Mouse (Mus musculus) urinary bladder, postnatal 14 days (tissue): ENCODE data around the gene Olfr288.

Source experiments
- DNase-seq: peaks from one replicate; pipeline ENCODE4 v3.0.0; 2021; ENCODE audit warnings: low spot score

Olfr288 gene

GRCm38 (mm10) chr15:98195442-98195841 lies at the start of gene Olfr288:
Gene Olfr288, minus strand, starts transcription at chr15:98195542.
- DNase-seq, result no peak

GRCm38 (mm10) chr15:98235442-98235841 lies 40.1 kb upstream of the Olfr288 start:
- DNase-seq, result no peak

GRCm38 (mm10) chr15:98234350-98234749 lies 39.0 kb upstream of the Olfr288 start, which contains the start of gene Olfr286:
Gene Olfr286, minus strand, starts transcription at chr15:98234450.
- no peak for DNase-seq

- no peak for DNase-seq
These were observed 30.8 kb upstream of the Olfr288 start for GRCm38 (mm10) chr15:98226096-98226495.

- DNase-seq, result no peak
These were observed 30.3 kb upstream of the Olfr288 start for GRCm38 (mm10) chr15:98225610-98226009.

- DNase-seq, result no peak
These were observed 27.0 kb upstream of the Olfr288 start for GRCm38 (mm10) chr15:98222377-98222776.

GRCm38 (mm10) chr15:98220877-98221276 lies 25.5 kb upstream of the Olfr288 start, which contains the start of the genes Gm44579 and Olfr287:
Gene Gm44579, minus strand, starts transcription at chr15:98220977.
Gene Olfr287, minus strand, starts transcription at chr15:98221056.
- DNase-seq, result no peak

- no peak for DNase-seq
These were observed 18.8 kb upstream of the Olfr288 start for GRCm38 (mm10) chr15:98214130-98214529.

- no peak for DNase-seq
These were observed 18.1 kb upstream of the Olfr288 start for GRCm38 (mm10) chr15:98213336-98213870.

- DNase-seq, result no peak
These were observed 14.3 kb upstream of the Olfr288 start for GRCm38 (mm10) chr15:98209676-98210075.

- no peak for DNase-seq
These were observed 10.9 kb downstream of the Olfr288 start for GRCm38 (mm10) chr15:98184456-98184855.

- no peak for DNase-seq
These were observed 13.3 kb downstream of the Olfr288 start for GRCm38 (mm10) chr15:98181856-98182570.

- peak; percentile 96 for DNase-seq
These were observed 14.1 kb downstream of the Olfr288 start for GRCm38 (mm10) chr15:98181132-98181711.

GRCm38 (mm10) chr15:98180567-98181131 lies 14.7 kb downstream of the Olfr288 start:
- DNase-seq, result no peak

GRCm38 (mm10) chr15:98177320-98177719 lies 18.0 kb downstream of the Olfr288 start:
- no peak for DNase-seq

GRCm38 (mm10) chr15:98173821-98174220 lies 21.5 kb downstream of the Olfr288 start:
- DNase-seq, result no peak

- DNase-seq, result no peak
These were observed 23.2 kb downstream of the Olfr288 start for GRCm38 (mm10) chr15:98172113-98172512.

GRCm38 (mm10) chr15:98170917-98171316 lies 24.4 kb downstream of the Olfr288 start:
- no peak for DNase-seq

GRCm38 (mm10) chr15:98170365-98170764 lies 25.0 kb downstream of the Olfr288 start:
- no peak for DNase-seq

GRCm38 (mm10) chr15:98168622-98169004 lies 26.7 kb downstream of the Olfr288 start:
- DNase-seq, result no peak

- peak; percentile 83 for DNase-seq
These were observed 27.4 kb downstream of the Olfr288 start for GRCm38 (mm10) chr15:98167645-98168621.
